Mouse (Mus musculus): Measurements from ENCODE around the gene Cd300lb. TPM values are rescaled to one million over a fixed set of nuclear protein-coding genes. Genes with fewer than 3 reads are reported as not detected.

Cd300lb gene
- total RNA-seq, 2 experiments from 2014 or later, result not detected

DNA sequence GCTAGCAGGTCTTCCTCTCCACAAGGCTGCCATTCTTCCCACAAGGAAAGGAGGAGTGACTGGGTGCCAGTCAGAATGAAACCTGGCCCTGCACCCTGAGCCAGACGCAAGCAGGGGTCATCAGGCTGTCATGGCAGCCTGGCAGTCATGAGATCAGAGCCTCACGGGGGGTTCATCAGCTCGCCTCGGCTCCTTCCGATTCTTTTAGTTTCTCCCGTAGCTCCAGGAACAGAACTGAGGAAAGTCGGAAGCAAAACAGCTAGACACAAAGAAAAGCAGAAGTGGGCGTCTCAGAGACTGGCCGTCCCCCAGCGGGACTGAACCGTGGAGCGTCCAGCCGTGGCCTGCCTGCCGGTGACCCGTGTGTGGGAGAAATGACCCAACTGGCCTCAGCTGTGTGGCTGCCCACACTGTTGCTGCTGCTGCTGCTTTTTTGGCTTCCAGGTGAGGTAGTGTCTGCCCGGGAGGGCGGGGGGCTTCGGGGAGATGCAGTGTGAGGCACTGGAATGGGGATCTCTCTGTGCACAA, 44.1 kb downstream of the Cd300lb start, which contains the start of gene Cd300a:
TSS of gene Cd300a (plus strand) at position 51 of the 528 bp plus-strand sequence.
- no peak for DNase-seq (ENCODE audit: low spot score in 2 of 2)
- intact Hi-C loops (cut with DNase I), result no loop called here

DNA sequence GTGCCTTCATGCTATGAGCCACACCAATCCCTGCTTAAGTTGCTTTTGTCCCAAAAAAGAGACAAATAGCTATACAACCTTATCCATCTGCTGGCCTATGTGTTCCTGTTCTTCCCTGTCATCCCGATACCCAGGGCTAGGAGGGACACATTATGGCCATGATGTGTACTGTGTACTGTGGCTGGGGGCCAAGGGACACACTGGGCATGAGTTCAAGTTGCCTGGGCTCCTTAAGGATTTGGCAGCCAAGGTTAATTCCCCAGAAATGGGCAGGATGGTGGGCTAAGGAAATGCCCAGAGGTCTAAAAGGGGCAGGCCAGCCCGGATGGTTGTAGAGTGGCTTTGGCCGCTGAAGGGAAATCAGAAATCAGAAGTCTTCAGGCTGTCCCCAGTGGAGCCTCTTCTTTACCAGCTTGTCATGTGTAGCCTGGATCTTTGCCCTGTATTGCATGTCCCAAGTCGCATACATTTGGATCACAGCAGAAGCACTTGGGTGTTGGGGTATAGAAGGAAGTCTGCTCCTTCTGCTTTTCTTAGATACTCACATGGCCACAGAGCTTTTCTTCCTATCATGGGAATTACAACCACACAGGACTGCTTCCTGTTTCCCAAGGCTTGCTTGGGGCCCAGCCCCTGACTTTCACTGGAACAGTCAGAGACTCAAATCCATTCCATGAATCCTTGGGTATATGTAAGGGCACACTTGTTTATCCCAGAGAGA, 49.6 kb downstream of the Cd300lb start:
- intact Hi-C loops (cut with DNase I), result no loop called here
- no peak for DNase-seq (ENCODE audit: low spot score in 2 of 2)

DNA sequence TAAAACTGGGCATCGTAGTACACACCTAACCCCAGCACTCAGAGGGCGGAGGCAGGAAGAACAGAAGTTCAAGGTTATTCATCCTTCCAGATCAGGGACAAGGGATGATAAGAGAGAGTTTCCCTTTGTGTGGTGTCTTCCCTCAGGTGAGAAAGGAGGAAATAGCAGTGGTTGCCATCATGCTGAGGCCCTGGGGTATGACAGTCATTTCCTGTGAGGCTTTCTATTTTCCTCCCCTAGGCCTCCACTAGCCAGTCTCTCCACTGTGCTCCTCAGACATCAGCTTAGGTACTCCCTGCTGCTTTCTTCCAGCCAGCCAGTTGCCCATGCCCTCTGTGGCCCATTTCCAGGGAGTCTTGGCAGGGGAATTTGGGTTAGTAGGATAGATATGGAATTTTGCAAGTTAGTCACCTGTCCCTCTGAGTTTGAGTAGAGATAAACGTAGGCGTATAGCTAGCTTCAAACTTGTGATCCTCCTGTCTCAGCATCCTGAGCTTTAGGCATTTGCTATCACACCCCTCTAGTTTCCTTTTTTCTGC, 50.9 kb downstream of the Cd300lb start:
- intact Hi-C loops (cut with DNase I), result no loop called here
- DNase-seq (ENCODE audit: low spot score in 2 of 2), result no peak

DNA sequence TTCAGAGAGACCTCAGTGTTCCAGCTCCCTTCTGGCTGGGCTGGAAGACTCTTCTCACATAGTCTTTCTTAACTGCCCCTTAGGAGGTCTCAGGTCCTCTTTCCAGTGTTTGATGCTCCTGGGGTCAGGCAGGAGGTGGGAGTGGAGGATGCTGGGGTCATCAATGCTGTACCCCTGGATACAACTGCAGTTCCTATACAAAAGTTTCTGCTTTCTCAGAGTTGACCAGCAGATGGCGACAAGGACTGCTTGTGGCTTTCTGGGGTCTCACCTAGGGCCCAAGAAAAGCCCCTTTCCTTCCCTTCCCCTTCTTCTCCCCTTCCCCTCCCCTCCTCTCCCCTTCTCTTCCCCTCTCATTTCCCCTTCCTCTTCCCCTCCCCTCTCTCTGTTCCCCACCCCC, 53.6 kb downstream of the Cd300lb start:
- intact Hi-C loops (cut with DNase I), result no loop called here
- DNase-seq (ENCODE audit: low spot score in 2 of 2), result peak in 1 of 2 experiments; percentile 26

DNA sequence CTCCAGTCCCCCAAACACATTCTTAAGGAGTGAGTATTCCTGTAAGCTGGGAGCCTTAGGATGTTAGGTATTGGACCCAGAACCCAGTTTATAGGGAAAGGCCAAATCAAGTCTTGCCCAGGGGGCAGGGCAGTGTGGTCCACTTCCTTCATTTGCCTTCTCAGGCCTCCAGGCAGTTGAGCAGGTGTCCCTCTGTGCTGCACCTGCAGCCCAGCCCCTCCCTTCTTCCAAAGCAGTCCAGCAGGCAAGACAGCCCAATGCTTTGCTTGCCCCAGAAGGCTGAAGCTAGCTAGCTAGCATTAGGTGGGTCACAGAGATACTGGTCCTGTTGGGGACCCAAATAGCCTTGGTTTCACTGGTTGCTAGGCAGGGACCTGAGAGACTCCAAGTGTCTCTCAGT, 54.0 kb downstream of the Cd300lb start:
- DNase-seq (ENCODE audit: low spot score in 2 of 2), result no peak
- intact Hi-C loops (cut with DNase I), result no loop called here

DNA sequence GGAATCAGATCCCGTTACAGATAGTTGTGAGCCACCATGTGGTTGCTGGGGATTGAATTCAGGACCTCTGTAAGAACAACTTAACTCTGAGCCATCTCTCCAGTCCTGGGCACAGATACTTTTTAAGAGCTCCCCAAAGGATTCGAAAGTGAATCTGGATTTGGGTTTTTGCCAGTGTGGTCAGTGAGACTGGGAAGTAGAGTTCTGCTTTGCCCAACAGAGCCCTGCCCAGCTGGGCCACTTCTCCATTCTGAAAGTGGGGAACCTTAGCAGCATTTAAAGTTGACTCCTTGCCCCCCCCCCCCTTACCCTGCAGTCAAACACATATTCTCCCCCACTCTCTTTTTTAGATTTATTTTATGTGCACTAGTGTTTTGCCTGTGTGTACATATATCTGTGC, 54.5 kb downstream of the Cd300lb start:
- DNase-seq (ENCODE audit: low spot score in 2 of 2), result no peak
- intact Hi-C loops (cut with DNase I), result loop anchor here (5.0 kb wide), 1 partner anchor 33 kb away; no protein-coding TSS in a partner anchor

DNA sequence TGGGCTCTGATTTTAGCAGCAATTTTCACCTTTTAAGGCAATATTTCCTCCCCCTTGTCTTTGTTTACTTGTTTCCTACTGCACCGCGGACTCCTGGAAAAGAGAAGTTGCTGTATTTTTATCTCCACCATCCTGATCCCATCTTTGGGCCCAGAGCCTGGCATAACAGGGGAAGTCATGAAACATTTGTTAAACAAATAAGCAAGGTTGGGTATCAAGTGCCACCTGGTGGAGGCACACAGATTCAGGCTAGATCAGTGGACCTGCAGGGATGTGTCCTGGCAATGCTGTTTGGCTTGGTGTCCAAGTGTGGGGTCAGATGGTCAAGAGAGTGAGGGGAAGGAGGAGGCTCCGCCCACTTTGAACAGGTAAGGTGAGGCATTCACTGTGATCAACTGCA, 57.0 kb downstream of the Cd300lb start:
- peak in 1 of 2 experiments; percentile 47 for DNase-seq (ENCODE audit: low spot score in 2 of 2)
- intact Hi-C loops (cut with DNase I), result loop anchor here (1.0 to 5.0 kb wide), 3 partner anchors 35 to 132 kb away; no protein-coding TSS in a partner anchor

DNA sequence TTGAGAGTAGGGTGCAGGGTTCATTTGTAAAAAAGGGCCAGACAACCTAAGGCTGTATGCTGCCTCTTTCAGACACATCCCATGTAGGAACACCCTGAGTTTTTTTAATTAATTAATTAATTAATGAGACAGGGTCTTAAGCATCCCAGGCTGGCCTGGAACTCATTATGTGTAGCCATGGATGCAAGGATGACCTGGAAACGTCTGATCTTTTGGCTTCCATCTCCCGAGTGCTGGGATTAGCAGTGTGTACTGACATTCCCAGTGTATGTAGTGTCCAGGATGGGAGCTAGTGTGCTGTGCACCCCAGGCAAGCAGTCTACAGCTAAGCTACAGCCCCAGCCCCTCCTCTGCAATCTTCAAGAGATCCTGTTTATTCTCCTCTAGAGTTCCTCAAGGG, 57.6 kb downstream of the Cd300lb start:
- intact Hi-C loops (cut with DNase I), result loop anchor here (1.0 to 5.0 kb wide), 3 partner anchors 36 to 131 kb away; no protein-coding TSS in a partner anchor

DNA sequence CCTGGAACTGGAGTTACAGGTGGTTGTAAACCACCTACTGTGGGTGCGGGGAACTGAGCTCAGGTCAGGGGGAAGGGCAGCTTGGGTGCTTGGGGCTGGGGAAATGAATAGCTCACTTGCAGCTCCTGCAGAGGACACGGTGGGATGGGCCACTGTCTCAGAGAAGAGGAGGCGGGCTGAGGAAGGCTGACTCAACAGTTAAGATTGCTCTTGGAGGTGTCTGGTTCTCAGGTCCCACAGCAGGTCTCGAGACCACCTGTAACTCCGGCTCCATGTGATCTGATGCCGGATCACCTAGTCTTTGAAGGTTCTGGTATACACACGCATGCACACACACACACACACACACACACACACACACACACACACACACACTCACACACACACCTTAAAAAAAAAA, 58.0 kb downstream of the Cd300lb start:
- intact Hi-C loops (cut with DNase I), result loop anchor here (2.0 to 5.0 kb wide), 2 partner anchors 36 to 63 kb away; no protein-coding TSS in a partner anchor
- DNase-seq (ENCODE audit: low spot score in 2 of 2), result no peak

More for the DNA sequence above, 57.6 kb downstream of the Cd300lb start:
- DNase-seq (ENCODE audit: low spot score in 2 of 2), result no peak

DNA sequence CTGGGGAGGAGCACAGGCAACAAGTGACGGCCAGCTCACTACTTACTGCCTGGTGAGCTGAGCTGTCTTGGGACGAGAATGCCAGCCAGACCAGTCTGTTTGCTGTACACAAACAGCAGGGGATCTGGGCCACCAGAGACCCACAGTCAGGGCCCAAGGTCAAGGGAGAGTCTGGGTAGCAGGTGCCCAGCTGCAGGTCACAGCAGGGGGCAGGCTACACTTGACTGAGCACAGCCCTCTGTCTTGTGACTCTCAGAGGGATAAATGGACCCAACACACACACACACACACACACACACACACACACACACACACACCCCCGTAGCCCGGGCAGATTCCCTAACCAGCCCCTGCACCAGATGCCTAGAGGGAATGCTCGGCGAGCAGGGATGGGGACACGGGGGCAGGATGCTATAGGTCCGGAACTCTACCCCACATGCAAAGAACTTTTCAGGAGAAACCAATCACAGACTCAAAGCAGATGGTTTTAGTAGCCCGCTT, 58.8 kb downstream of the Cd300lb start:
- DNase-seq (ENCODE audit: low spot score in 2 of 2), result no peak
- intact Hi-C loops (cut with DNase I), result loop anchor here (5.0 kb wide), 1 partner anchor 37 kb away; no protein-coding TSS in a partner anchor

DNA sequence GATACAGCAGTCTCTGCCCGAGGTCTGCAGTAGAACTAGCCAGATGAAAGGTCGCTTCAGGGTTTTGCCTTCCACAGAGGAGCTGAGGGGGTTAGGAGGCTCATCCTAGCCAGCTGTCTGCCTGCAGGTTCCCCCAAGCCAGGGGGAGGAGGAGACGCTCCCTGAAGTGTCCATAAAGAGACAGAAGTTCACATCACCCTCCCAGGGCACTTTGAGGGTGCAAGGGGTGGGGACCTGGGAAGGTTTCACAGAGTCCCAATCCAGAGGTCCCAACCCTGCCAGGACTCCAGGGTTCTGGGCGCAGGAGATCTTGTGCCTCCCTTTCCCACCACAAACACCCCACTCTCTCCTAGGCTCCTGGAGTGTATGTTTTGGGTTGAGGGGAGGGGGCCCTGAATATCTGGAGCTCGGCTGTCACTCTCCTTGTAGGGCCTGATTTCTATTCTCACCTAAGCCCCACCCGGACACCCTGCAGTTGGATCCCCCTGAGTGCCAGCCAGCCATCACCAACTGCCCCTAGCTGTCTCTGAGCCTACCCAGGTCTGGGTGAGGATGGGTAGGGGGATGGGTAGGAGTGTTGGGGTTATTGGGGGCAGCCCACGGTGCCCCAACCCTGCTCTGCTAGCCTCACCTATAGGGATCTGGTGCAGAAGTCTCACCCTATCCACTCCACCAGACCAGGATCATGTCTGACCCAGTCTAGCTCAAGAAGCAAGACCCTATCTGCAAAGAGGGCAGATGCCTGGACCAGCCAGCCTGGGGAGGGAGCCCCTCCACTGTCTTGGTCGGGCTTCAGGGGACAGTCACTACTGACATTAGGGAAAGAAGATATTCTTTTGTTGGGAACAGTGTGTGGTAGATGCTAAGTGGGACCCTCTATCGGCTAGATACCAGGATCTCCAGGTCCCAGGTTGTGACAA, 59.7 kb downstream of the Cd300lb start:
- DNase-seq (ENCODE audit: low spot score in 2 of 2), result no peak
- intact Hi-C loops (cut with DNase I), result loop anchor here (5.0 kb wide), 1 partner anchor 38 kb away; no protein-coding TSS in a partner anchor

DNA sequence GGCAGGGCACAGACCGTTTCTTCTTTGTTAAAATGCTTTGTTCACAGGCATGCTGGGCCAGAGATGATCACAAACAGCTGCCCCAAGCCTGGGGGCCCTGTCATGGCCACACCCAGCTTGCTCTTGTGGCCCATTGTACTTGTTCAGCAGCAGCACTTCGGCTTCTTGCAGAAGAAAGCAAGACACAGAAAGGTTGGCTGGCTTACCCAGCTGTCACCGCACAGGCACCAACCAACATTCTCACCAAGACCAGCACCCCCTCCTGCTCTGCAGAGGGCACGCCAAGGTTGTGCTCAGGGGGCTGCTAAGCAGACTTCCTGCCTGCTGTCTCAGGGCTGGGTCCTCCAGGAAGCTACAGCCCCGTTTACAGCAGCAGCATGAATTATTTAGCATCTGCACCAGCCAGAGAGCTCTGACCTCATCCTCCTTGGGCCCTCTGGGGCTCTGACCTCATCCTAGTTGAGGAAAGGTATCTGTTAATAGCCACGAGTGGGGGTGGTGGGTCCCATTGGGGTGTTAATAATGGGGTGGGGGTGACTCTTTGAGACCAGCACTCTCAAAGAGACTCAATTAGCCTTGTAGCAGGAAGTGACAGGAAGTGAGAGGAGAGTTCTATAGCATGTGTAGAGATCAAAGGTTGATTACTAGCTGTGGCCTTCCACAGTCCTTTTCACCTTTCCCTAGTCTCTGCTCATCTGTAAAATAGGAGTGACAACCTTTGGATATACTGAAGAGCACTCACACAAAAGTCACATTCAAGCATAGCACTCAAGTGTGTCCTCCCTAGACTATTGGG, 61.0 kb downstream of the Cd300lb start:
- no peak for DNase-seq (ENCODE audit: low spot score in 2 of 2)
- intact Hi-C loops (cut with DNase I), result no loop called here

Other genes with a start within 250 kb of the Cd300lb start
- gene Dnaic2, start 207.0 kb downstream of the Cd300lb start, total RNA-seq (2021), result 1 to 10 TPM in 1 of 2 experiments, under 1 TPM in 1; 0.91 to 2.1 TPM
- 1 to 10 TPM; 4.5 to 4.8 TPM for gene Kif19a, start 169.0 kb downstream of the Cd300lb start, total RNA-seq (2021)
- gene Btbd17, start 138.4 kb downstream of the Cd300lb start, total RNA-seq (2021), result 10 to 100 TPM; 29.1 to 35.8 TPM
- gene Gpr142, start 135.5 kb downstream of the Cd300lb start, total RNA-seq (2021), result not detected
- gene Gprc5c, start 83.2 kb downstream of the Cd300lb start, total RNA-seq (2021), result 1 to 10 TPM; 4.7 to 8.0 TPM
- gene Cd300a, start 44.3 kb downstream of the Cd300lb start, total RNA-seq (2021), result under 1 TPM; 0.42 to 0.61 TPM
- gene Cd300c, start 34.8 kb upstream of the Cd300lb start, total RNA-seq (2021), result not detected
- not detected for gene Cd300ld, start 55.5 kb upstream of the Cd300lb start, total RNA-seq (2021)
- gene Cd300c2, start 67.5 kb upstream of the Cd300lb start, total RNA-seq (2021), result 1 to 10 TPM; 3.5 to 4.3 TPM
- not detected for gene Cd300ld2, start 81.8 kb upstream of the Cd300lb start, total RNA-seq (2021)
- not detected for gene Cd300ld4, start 92.6 kb upstream of the Cd300lb start, total RNA-seq (2021)
- under 1 TPM; 0.72 to 0.75 TPM for gene Cd300ld5, start 103.4 kb upstream of the Cd300lb start, total RNA-seq (2021)
- under 1 TPM; 0.72 to 0.75 TPM for gene Cd300ld3, start 114.0 kb upstream of the Cd300lb start, total RNA-seq (2021)
- not detected for gene Cd300e, start 127.8 kb upstream of the Cd300lb start, total RNA-seq (2021)
- 1 to 10 TPM; 1.1 to 1.9 TPM for gene Rab37, start 157.0 kb upstream of the Cd300lb start, total RNA-seq (2021)
- gene Cd300lf, start 199.6 kb upstream of the Cd300lb start, total RNA-seq (2021), result under 1 TPM; 0.44 to 0.48 TPM
- gene Slc9a3r1, start 229.0 kb upstream of the Cd300lb start, total RNA-seq (2021), result 10 to 100 TPM; 76.4 to 82.8 TPM

All from left cerebral cortex, postnatal 36 days (tissue).